Mouse (Mus musculus) lung, postnatal 0 days (tissue): ENCODE data around the gene Lmtk3. TPM values are rescaled to one million over a fixed set of nuclear protein-coding genes. Genes with fewer than 3 reads are reported as not detected.
A peak's percentile ranks its signal among the peaks of the same experiment; 100 is the strongest.

Source experiments
- ATAC-seq: fragments of 200-750 bp; cut with Nextera tagmentation; 2 replicates; pipeline ENCODE4 v1.8.0; 2017; ENCODE audit warnings: moderate library complexity
- DNase-seq: peaks from one replicate; pipeline ENCODE4 v3.0.0-alpha.2; 2016; ENCODE audit warnings: low spot score
- H3K27ac ChIP-seq: fragments of 300-500 bp; sonication (generic); 2 replicates; pipeline ENCODE4 v1.5.1; 2014; ENCODE audit warnings: antibody characterized with exemption, mild to moderate bottlenecking, low read length, mixed read lengths
- H3K27me3 ChIP-seq: fragments of 300-500 bp; sonication (generic); replicated peaks from 2 replicates; pipeline ENCODE4 v1.6.1; 2014; ENCODE audit warnings: low read length, mixed read lengths; ENCODE audit not compliant: insufficient read depth
- H3K36me3 ChIP-seq: fragments of 300-500 bp; sonication (generic); 2 replicates; pipeline ENCODE4 v1.6.1; 2014; ENCODE audit warnings: low read length, mixed read lengths; ENCODE audit not compliant: insufficient read depth
- H3K4me1 ChIP-seq: fragments of 300-500 bp; sonication (generic); 2 replicates; pipeline ENCODE4 v1.6.1; 2014; ENCODE audit warnings: antibody characterized with exemption, low read depth, low read length, mixed read lengths; ENCODE audit not compliant: insufficient read depth
- H3K4me2 ChIP-seq: fragments of 300-500 bp; sonication (generic); replicated peaks from 2 replicates; pipeline ENCODE4 v1.6.1; 2014; ENCODE audit warnings: low read depth, mild to moderate bottlenecking, low read length, moderate library complexity, mixed read lengths
- H3K4me3 ChIP-seq: fragments of 300-500 bp; sonication (generic); 2 replicates; pipeline ENCODE4 v1.5.1; 2014; ENCODE audit warnings: low read depth, low read length
- H3K9ac ChIP-seq: fragments of 300-500 bp; sonication (generic); replicated peaks from 2 replicates; pipeline ENCODE4 v1.6.1; 2014; ENCODE audit warnings: low read depth, mild to moderate bottlenecking
- H3K9me3 ChIP-seq: fragments of 300-500 bp; sonication (generic); 2 replicates; pipeline ENCODE4 v1.6.1; 2016; ENCODE audit warnings: low read length, mixed read lengths
- CTCF ChIP-seq: IDR thresholded peaks from 2 replicates; pipeline ENCODE4 v1.5.1; 2016; ENCODE audit warnings: antibody characterized with exemption, mild to moderate bottlenecking
- EP300 ChIP-seq: IDR thresholded peaks from 2 replicates; pipeline ENCODE4 v1.6.1; 2016; ENCODE audit warnings: antibody characterized with exemption, mild to moderate bottlenecking, control low read depth
- WGBS: fragments of 180-500 bp; shearing (Covaris S2); extraction: QIAGEN DNeasy Blood & Tissue Kit; methylation state at CpG from one replicate; pipeline ENCODE4 v1.1.7; 2014; 5-methylcytosine and 5-hydroxymethylcytosine counted together
- polyA plus RNA-seq: library from polyadenylated mRNA; unstranded; fragments of >200 nt; fragmentation: Nextera tagmentation; extraction: Ambion mirVana; gene quantifications from 2 replicates; pipeline ENCODE4 v1.2.1, GENCODE M21; 2015

Gene Lmtk3
- polyA plus RNA-seq, 1 experiment from 2014 or later = 0.11 TPM

DNA sequence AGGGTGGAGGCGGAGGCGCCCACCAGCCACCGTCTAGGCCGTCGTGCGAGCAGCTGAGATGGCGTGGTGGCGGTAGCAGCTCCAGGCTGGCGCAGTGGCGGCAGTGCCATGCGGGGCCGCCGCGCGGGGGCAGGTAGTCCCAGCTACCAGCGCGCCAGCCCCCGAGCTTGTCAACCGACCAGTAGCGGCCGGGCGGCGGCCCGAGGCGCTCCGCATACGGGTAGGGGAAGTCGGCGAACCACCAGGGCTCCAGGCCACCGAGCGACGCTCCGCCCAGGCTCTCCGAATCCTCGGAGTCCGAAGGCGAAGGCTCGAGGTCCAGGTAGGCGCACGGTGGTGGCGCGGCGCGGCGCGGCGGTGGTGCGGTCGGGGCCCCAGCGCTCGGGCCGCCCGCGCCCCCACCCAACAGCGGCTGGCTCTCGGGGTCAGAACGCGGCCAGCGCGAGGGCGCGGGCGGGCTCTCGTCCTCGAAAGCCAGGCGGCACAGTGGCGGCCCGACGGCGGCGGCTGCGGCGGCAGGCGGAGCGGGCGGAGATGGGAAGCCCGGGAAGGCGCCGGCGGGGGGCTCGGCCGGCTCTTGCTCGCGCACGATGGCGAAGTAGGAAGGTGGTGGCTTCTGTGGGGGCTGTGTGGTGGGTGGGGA, 49.7 kb downstream of the Lmtk3 start:
- Histone ChIP-seq H3K27me3 (peaks cover 28% of the 10 kb centered on the region), H3K4me3 (peak overlapping the region; percentile 39), H3K4me2 (peak overlapping the region; percentile 59), H3K36me3 (no peaks in the 10 kb centered on the region), H3K27ac (no peak overlapping the region), H3K9me3 (no peaks in the 10 kb centered on the region), H3K4me1 (no peaks in the 10 kb centered on the region; the same call in 1 of the 2 replicates), H3K9ac (0 out of 2 replicates have a peak overlapping the region, but pooled peaks have one; percentile 5)
- ATAC-seq (peak; percentile 30), DNase-seq (peak; percentile 20)
- TF ChIP-seq CTCF = no peak
- TF ChIP-seq EP300 = no peak
- WGBS = under 1% methylated on average over 50 of the region's 86 CpGs

DNA sequence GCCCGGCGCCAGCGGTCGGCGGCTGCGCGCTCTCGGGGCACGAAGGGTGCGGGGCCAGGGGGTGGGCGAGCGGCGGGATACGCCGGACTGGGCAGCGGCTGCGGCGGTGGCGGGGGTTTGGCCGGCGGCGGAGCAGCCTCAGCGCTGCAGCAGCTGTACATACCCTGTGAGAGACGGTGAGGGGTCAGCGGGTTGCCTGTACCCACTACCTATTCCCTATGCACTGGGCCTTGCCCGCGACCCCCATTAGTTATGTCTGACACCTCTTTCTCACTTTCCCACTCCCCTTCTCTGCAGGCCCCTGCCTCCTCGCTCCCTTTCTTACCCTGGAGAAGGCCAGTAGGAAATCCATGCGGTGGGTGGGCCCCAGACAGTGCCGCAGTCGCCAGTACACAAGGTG, 50.4 kb downstream of the Lmtk3 start:
- ATAC-seq (no peak), DNase-seq (no peak)
- H3K27ac ChIP-seq = no peak overlapping the region
- H3K9ac ChIP-seq = 0 out of 2 replicates have a peak overlapping the region, but pooled peaks have one; percentile 5
- H3K27me3 ChIP-seq = peaks cover 28% of the 10 kb centered on the region
- no peak for TF ChIP-seq EP300
- no peak for TF ChIP-seq CTCF
- WGBS = 2% methylated on average over 17 of the region's 31 CpGs
- no peaks in the 10 kb centered on the region; the same call in 1 of the 2 replicates for H3K4me1 ChIP-seq
- peak overlapping the region; percentile 39 for H3K4me3 ChIP-seq
- H3K9me3 ChIP-seq = no peaks in the 10 kb centered on the region
- no peaks in the 10 kb centered on the region for H3K36me3 ChIP-seq
- peak overlapping the region; percentile 59 for H3K4me2 ChIP-seq

DNA sequence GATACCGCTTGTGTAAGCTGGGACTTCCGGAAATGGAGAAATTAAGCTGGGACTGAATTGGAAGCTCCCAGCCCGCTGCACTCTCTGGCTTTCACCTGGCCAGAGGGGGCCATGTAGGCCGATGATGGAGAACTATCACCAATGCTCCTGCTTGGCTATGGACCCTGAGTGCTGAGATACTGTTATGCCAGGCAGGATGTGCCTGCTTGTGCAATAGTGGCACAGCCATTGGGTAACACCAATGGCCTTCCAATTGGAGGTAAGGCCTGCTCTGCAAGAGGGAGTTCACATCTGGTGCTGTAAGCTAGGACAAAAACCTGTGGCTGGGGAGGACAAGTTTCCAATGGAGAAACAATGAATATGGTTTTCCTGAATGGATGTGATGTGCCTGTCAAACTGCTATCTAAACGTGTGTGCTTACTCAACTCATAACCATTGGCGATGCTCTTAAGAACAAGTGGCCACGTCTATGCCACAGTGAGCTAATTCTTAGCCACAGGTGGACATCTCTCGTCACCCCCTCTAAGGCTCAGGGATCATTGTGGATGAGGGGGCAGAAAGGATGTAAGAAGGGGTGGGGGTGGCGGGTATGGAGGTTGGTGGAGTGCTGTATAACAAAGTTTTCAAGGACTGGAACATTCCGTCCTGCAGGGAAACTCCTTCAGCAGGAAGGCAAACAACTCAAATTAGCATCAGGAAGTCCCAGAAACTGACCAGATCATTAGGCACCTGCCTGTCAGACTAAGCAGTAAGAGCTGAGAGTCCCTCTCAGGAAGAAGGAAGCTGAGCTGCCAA, 59.6 kb downstream of the Lmtk3 start:
- TF ChIP-seq CTCF (no peak), EP300 (peak; percentile 74)
- WGBS = 72% methylated on average over 10 of the region's 10 CpGs
- DNase-seq (peak; percentile 43), ATAC-seq (peak; percentile 54)
- H3K36me3 ChIP-seq = no peaks in the 10 kb centered on the region
- H3K4me1 ChIP-seq = no peaks in the 10 kb centered on the region
- H3K27ac ChIP-seq = no peak overlapping the region; the same call in 1 of the 2 replicates
- H3K4me3 ChIP-seq = no peak overlapping the region
- no peak overlapping the region for H3K9ac ChIP-seq
- H3K9me3 ChIP-seq = no peaks in the 10 kb centered on the region
- 0 out of 2 replicates have a peak, but pooled peaks cover 5% of the 10 kb centered on the region for H3K27me3 ChIP-seq
- no peak overlapping the region for H3K4me2 ChIP-seq

DNA sequence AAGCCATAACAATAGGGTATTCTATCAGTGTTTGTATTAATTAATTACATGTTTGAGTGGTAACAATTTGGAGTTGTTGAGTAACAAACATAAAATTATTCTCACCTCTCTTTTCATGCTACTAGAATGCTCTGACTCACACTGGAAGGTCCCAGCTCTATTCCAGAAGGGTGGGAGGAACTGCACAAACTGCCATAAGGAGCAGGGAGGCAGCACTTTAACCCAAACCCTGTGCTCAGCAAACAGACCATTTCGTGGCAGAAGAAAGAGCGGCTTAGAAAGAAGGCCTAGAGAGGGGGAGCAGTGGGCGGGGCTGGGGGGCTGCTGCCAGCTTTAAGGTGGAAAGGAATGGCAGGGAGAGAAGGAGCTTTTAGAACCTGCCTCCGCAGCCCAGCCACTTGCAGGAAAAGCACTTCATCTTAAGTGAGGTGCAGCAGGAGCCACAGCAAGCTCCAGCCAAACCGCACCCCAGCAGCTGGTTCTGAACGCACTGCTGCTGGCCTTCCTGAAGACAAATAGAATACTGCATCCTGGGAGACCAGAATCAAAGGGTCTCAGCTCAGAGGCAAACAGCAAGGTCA, 65.0 kb downstream of the Lmtk3 start:
- DNase-seq (peak; percentile 48), ATAC-seq (peak; percentile 55)
- Histone ChIP-seq H3K36me3 (no peaks in the 10 kb centered on the region), H3K4me2 (no peak overlapping the region), H3K9ac (no peak overlapping the region), H3K27ac (no peak overlapping the region), H3K4me1 (no peaks in the 10 kb centered on the region), H3K9me3 (no peaks in the 10 kb centered on the region), H3K27me3 (no peaks in the 10 kb centered on the region), H3K4me3 (no peak overlapping the region)
- WGBS = 17% methylated on average over 6 of the region's 6 CpGs
- TF ChIP-seq EP300 (no peak), CTCF (no peak)

DNA sequence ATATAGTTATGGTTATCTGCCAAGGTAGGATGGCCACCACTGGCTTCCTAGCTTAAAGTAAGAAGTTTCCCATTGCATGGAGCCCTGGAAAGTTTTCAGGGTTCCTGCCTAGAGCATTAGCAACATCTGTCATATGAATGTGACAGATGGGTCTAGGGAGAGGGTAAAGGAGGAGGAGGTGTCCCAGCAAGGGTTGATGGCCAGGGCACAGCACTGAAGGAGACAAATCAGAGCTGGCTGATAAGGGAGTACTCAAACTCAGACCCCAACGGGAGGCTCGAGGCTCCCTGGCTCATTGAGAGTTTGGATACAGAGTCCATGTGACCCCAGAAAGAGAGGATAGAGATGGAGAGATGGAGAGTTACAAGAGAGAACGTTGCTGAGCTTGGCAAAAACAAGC, 67.1 kb downstream of the Lmtk3 start:
- no peak for ATAC-seq
- Histone ChIP-seq H3K9me3 (no peaks in the 10 kb centered on the region), H3K27ac (no peak overlapping the region), H3K27me3 (no peaks in the 10 kb centered on the region), H3K4me1 (no peaks in the 10 kb centered on the region), H3K4me2 (no peak overlapping the region), H3K4me3 (no peak overlapping the region), H3K9ac (no peak overlapping the region), H3K36me3 (no peaks in the 10 kb centered on the region)
- WGBS = 43% methylated on average over 3 of the region's 3 CpGs
- DNase-seq = no peak
- TF ChIP-seq EP300 (no peak), CTCF (no peak)

DNA sequence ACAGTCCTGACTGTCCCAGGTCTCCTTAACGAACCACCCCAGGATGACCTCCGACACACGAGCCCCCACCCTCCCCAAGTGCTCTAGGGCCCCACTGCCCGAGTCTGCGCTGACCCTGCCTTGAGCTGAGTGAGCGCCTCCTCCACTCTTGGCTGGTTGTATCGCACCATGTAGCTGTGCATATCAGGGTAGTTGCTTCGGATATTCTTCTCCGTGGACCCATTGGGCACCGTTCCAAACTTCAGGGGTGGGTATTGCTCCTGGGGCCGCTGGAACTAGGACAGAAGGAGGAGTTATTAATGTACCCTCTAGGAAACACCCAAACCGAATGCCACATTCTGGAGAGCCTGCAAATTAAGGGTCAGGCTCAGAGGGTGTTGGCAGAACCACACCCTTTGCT, 69.6 kb downstream of the Lmtk3 start:
- H3K4me2 ChIP-seq = no peak overlapping the region
- ATAC-seq (no peak), DNase-seq (no peak)
- no peak overlapping the region for H3K27ac ChIP-seq
- H3K4me3 ChIP-seq = no peak overlapping the region
- no peak overlapping the region for H3K9ac ChIP-seq
- TF ChIP-seq EP300 = no peak
- TF ChIP-seq CTCF = no peak
- 79% methylated on average over 12 of the region's 12 CpGs for WGBS
- no peaks in the 10 kb centered on the region for H3K9me3 ChIP-seq
- H3K27me3 ChIP-seq = peaks cover 13% of the 10 kb centered on the region; the same call in 1 of the 2 replicates
- peaks cover 13% of the 10 kb centered on the region; the same call in 1 of the 2 replicates for H3K4me1 ChIP-seq
- H3K36me3 ChIP-seq = no peaks in the 10 kb centered on the region

Other genes starting within 250 kb of the Lmtk3 start
- 0.95 and 1.4 TPM in 2 replicates for gene Hsd17b14, start 228.8 kb upstream of the Lmtk3 start, polyA plus RNA-seq
- gene Bcat2, start 213.6 kb upstream of the Lmtk3 start, polyA plus RNA-seq = 29.4 and 39.8 TPM in 2 replicates
- not detected in 2 replicates for gene Fgf21, start 168.2 kb upstream of the Lmtk3 start, polyA plus RNA-seq
- 0.13 and 0.18 TPM in 2 replicates for gene Fut1, start 166.4 kb upstream of the Lmtk3 start, polyA plus RNA-seq
- 0.19 and 0.32 TPM in 2 replicates for gene Izumo1, start 161.9 kb upstream of the Lmtk3 start, polyA plus RNA-seq
- 43.3 and 49.0 TPM in 2 replicates for gene Rasip1, start 156.2 kb upstream of the Lmtk3 start, polyA plus RNA-seq
- 4.0 and 4.8 TPM in 2 replicates for gene Mamstr, start 143.8 kb upstream of the Lmtk3 start, polyA plus RNA-seq
- 0.27 and 0.84 TPM in 2 replicates for gene Fut2, start 117.3 kb upstream of the Lmtk3 start, polyA plus RNA-seq
- gene Ntn5, start 99.7 kb upstream of the Lmtk3 start, polyA plus RNA-seq = 2.4 TPM in 2 replicates
- gene Sec1, start 89.3 kb upstream of the Lmtk3 start, polyA plus RNA-seq = 1.0 and 2.0 TPM in 2 replicates
- 1.5 and 2.4 TPM in 2 replicates for gene Car11, start 83.9 kb upstream of the Lmtk3 start, polyA plus RNA-seq
- gene Dbp, start 78.7 kb upstream of the Lmtk3 start, polyA plus RNA-seq = 6.8 and 9.4 TPM in 2 replicates
- gene Rpl18, start 68.3 kb upstream of the Lmtk3 start, polyA plus RNA-seq = 720 and 782 TPM in 2 replicates
- gene Sphk2, start 65.7 kb upstream of the Lmtk3 start, polyA plus RNA-seq = 17.9 and 18.2 TPM in 2 replicates
- 1.7 and 2.3 TPM in 2 replicates for gene Fam83e, start 62.5 kb upstream of the Lmtk3 start, polyA plus RNA-seq
- gene Spaca4, start 57.9 kb upstream of the Lmtk3 start, polyA plus RNA-seq = not detected in 2 replicates
- gene Sult2b1, start 931 bp downstream of the Lmtk3 start, polyA plus RNA-seq = 3.2 and 3.7 TPM in 2 replicates
- 105 and 113 TPM in 2 replicates for gene Cyth2, start 30.8 kb downstream of the Lmtk3 start, polyA plus RNA-seq
- 0.20 and 0.35 TPM in 2 replicates for gene Kcnj14, start 41.0 kb downstream of the Lmtk3 start, polyA plus RNA-seq
- 14.8 and 15.1 TPM in 2 replicates for gene Grwd1, start 47.2 kb downstream of the Lmtk3 start, polyA plus RNA-seq
- gene Kdelr1, start 89.0 kb downstream of the Lmtk3 start, polyA plus RNA-seq = 56.2 and 57.3 TPM in 2 replicates
- 0.62 and 0.75 TPM in 2 replicates for gene Grin2d, start 94.6 kb downstream of the Lmtk3 start, polyA plus RNA-seq
- 0.14 and 0.23 TPM in 2 replicates for gene Syngr4, start 113.0 kb downstream of the Lmtk3 start, polyA plus RNA-seq
- 3.9 and 4.1 TPM in 2 replicates for gene Tmem143, start 113.2 kb downstream of the Lmtk3 start, polyA plus RNA-seq
- 233 and 255 TPM in 2 replicates for gene Emp3, start 137.7 kb downstream of the Lmtk3 start, polyA plus RNA-seq
- gene Ccdc114, start 140.3 kb downstream of the Lmtk3 start, polyA plus RNA-seq = 8.9 and 11.2 TPM in 2 replicates
- 0.26 and 0.37 TPM in 2 replicates for gene Abcc6, start 246.6 kb downstream of the Lmtk3 start, polyA plus RNA-seq
- gene Nomo1, start 250.0 kb downstream of the Lmtk3 start, polyA plus RNA-seq = 17.8 and 18.5 TPM in 2 replicates